Mouse (Mus musculus) neural tube, embryonic 15.5 days (tissue): ENCODE results near the gene Gm49354. TPM values are rescaled to one million over a fixed set of nuclear protein-coding genes. Genes with fewer than 3 reads are reported as not detected.
"Not testable (repeated sequence)": the region's sequence is repeated elsewhere in the genome, so short reads cannot be mapped to it uniquely, and the experiment has no call there.

Experiments used
- ATAC-seq: fragments of 200-750 bp; cut with Nextera tagmentation; 2 replicates; pipeline ENCODE4 v1.8.0; 2017; ENCODE audit warnings: mild to moderate bottlenecking, moderate TSS enrichment, moderate library complexity; ENCODE audit not compliant: low FRiP score
- H3K27ac ChIP-seq: fragments of 300-500 bp; sonication (generic); replicated peaks from 2 replicates; pipeline ENCODE4 v1.5.1; 2015; ENCODE audit warnings: mild to moderate bottlenecking, inconsistent platforms
- H3K27me3 ChIP-seq: fragments of 300-500 bp; sonication (generic); replicated peaks from 2 replicates; pipeline ENCODE4 v1.6.1; 2015; ENCODE audit warnings: inconsistent platforms
- H3K36me3 ChIP-seq: fragments of 300-500 bp; sonication (generic); 2 replicates; pipeline ENCODE4 v1.6.1; 2015; ENCODE audit warnings: inconsistent platforms
- H3K4me1 ChIP-seq: fragments of 300-500 bp; sonication (generic); 2 replicates; pipeline ENCODE4 v1.6.1; 2015; ENCODE audit warnings: inconsistent platforms
- H3K4me2 ChIP-seq: fragments of 300-500 bp; sonication (generic); 2 replicates; pipeline ENCODE4 v1.6.1; 2015; ENCODE audit warnings: inconsistent platforms, mild to moderate bottlenecking, moderate library complexity
- H3K4me3 ChIP-seq: fragments of 300-500 bp; sonication (generic); replicated peaks from 2 replicates; pipeline ENCODE4 v1.5.1; 2015; ENCODE audit warnings: mild to moderate bottlenecking, inconsistent platforms
- H3K9ac ChIP-seq: fragments of 300-500 bp; sonication (generic); replicated peaks from 2 replicates; pipeline ENCODE4 v1.6.1; 2015; ENCODE audit warnings: mild to moderate bottlenecking, inconsistent platforms
- H3K9me3 ChIP-seq: fragments of 300-500 bp; sonication (generic); replicated peaks from 2 replicates; pipeline ENCODE4 v1.6.1; 2016; ENCODE audit warnings: inconsistent platforms
- WGBS: fragments of 180-500 bp; shearing (Covaris S2); methylation state at CpG from one replicate; pipeline ENCODE4 v1.1.7; 2015; ENCODE audit warnings: mixed read lengths; 5-methylcytosine and 5-hydroxymethylcytosine counted together
- polyA plus RNA-seq: library from polyadenylated mRNA; unstranded; fragments of >200 nt; fragmentation: Nextera tagmentation; extraction: Ambion mirVana; gene quantifications from 2 replicates; pipeline ENCODE4 v1.2.1, GENCODE M21; 2015

The Gm49354 gene
- polyA plus RNA-seq, 1 experiment from 2014 or later: not detected

DNA sequence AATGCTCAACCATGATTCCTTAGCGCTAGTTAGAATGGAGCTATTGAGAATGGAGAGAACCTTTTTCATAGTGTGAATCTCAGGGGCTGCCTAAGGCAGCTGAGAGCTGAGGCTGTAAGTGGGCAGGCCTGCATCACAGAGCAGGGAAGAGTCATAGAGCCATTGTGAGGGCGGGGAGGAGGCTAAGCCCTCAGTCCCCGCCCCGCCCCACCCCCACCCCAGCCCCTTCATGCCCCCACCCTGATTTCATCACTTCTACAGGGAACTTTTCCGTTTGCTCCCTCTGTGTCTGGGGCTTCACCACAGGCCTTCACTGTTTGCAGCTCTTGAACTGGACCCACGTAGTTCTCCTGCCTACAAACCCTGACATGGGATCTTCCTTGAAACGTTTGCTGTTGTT, 50.4 kb downstream of the Gm49354 start, which contains the start of gene Spata31d1d:
Spata31d1d (minus strand) TSS at position 101 of the 400 bp plus-strand sequence.
- no peak within 1 kb of the TSS for H3K9ac ChIP-seq
- H3K9me3 ChIP-seq: no peaks in the 10 kb centered on the region
- WGBS: 55% methylated on average over 7 of the region's 7 CpGs
- no peak within 1 kb of the TSS for H3K4me2 ChIP-seq
- H3K4me1 ChIP-seq: peaks cover 10% of the 10 kb centered on the region; the same call in 1 of the 2 replicates
- no peak within 1 kb of the TSS for H3K4me3 ChIP-seq
- H3K36me3 ChIP-seq: no peaks in the 10 kb centered on the region
- H3K27ac ChIP-seq: no peak within 1 kb of the TSS
- ATAC-seq: no peak
- 0 out of 2 replicates have a peak, but pooled peaks cover 5% of the 10 kb centered on the region for H3K27me3 ChIP-seq

DNA sequence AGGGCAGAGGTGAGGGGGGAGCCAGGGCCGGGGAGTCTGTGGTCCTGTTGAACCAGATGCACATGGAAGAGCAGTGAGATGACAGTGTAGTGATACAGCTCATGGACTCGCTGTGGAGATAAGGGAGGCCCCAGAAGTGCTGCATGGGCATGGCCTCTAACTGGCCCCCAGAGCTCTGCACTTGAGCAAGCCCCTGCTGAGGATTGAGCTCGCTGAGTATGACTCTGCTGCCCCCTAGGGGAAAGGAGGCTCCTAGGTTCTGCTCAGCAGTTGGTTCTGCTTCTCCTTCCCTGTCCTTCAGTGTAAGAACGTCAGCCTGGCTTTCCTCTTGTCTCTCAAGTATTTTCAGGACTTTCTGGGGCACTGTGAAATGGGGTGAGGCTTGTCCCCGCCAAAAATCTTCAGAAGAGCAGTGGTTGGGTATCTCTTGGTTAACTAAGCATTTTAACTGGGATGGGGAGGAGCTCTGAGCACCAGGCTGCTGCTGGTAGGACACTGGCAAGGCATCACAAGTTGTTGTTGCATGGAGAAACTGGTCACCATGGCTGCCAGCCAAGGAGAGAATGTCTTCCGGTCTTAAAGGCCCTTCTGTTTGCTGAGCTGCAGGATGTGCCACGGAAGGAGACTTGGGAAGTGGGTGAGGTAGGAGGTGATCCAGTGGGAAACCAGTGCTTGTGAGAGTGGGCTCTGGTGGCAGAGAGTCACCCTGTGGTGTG, 53.5 kb downstream of the Gm49354 start:
- ATAC-seq: peak; percentile 85
- H3K27ac ChIP-seq: no peak overlapping the region
- no peak overlapping the region for H3K4me2 ChIP-seq
- WGBS: 27% methylated on average over 7 of the region's 7 CpGs
- H3K9me3 ChIP-seq: no peaks in the 10 kb centered on the region
- H3K4me3 ChIP-seq: no peak overlapping the region
- 0 out of 2 replicates have a peak, but pooled peaks cover 5% of the 10 kb centered on the region for H3K27me3 ChIP-seq
- no peak overlapping the region for H3K9ac ChIP-seq
- no peaks in the 10 kb centered on the region for H3K36me3 ChIP-seq
- peaks cover 19% of the 10 kb centered on the region for H3K4me1 ChIP-seq

GRCm38 (mm10) chr13:59726139-59726867, 55.7 kb downstream of the Gm49354 start:
- H3K9me3 ChIP-seq: no peaks in the 10 kb centered on the region
- no peak overlapping the region; the same call in 1 of the 2 replicates for H3K4me3 ChIP-seq
- peak overlapping the region; percentile 45 for H3K4me2 ChIP-seq
- peaks cover 19% of the 10 kb centered on the region for H3K4me1 ChIP-seq
- WGBS: 27% methylated on average over 29 of the region's 29 CpGs
- H3K36me3 ChIP-seq: no peaks in the 10 kb centered on the region
- no peak overlapping the region for H3K27ac ChIP-seq
- no peak for ATAC-seq
- H3K9ac ChIP-seq: no peak overlapping the region
- 0 out of 2 replicates have a peak, but pooled peaks cover 5% of the 10 kb centered on the region for H3K27me3 ChIP-seq

DNA sequence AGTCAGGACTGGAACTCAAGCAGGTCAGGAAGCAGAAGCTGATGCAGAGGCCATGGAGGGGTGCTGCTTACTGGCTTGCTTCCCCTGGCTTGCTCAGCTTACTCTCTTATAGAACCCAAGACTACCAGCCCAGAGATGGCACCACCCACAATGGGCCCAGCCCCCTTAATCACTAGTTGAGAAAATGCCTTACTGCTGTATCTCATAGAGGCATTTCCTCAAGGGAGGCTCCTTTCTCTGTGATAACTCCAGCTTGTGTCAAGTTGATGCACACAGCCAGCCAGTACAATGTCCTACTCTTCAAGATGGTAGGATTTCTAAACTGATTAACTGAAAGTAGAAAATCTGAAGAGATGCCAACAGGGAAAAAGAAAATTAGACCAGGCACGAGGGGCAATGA, 60.0 kb downstream of the Gm49354 start:
- H3K4me1 ChIP-seq: peaks cover 16% of the 10 kb centered on the region
- not testable (repeated sequence) for H3K27me3 ChIP-seq, H3K9me3 ChIP-seq, ATAC-seq, H3K27ac ChIP-seq, H3K4me3 ChIP-seq, H3K36me3 ChIP-seq, H3K4me2 ChIP-seq, H3K9ac ChIP-seq
- 77% methylated on average over 1 of the region's 1 CpGs for WGBS

DNA sequence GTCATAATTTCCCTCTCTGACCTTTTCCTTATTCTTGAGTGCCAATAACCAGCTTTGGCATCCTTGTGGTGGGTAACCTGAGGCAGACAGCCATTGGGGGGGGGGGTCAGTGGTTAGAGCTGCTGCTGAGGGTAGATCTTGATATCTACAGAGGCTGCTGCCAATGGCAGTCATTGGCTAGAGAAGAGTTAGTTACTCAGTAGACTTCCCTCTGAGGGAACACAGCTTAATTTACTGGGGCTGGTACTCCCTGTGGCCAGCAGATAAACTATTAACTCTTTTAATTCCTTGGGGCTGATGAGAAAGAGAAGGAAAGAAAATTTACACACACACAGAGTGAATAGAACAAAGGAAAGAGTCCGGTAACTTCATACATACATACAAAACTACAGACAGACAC, 62.6 kb downstream of the Gm49354 start:
- Histone ChIP-seq H3K9me3 (no peaks in the 10 kb centered on the region), H3K4me2 (no peak overlapping the region), H3K27ac (no peak overlapping the region), H3K4me3 (no peak overlapping the region), H3K9ac (no peak overlapping the region), H3K36me3 (no peaks in the 10 kb centered on the region), H3K27me3 (no peaks in the 10 kb centered on the region), H3K4me1 (peaks cover 5% of the 10 kb centered on the region)
- ATAC-seq: no peak
- 83% methylated on average over 1 of the region's 1 CpGs for WGBS

GRCm38 (mm10) chr13:59718857-59719440, 63.1 kb downstream of the Gm49354 start:
- not testable (repeated sequence) for H3K9ac ChIP-seq, H3K9me3 ChIP-seq, H3K4me3 ChIP-seq, H3K36me3 ChIP-seq, H3K4me2 ChIP-seq, H3K4me1 ChIP-seq, H3K27me3 ChIP-seq, ATAC-seq, H3K27ac ChIP-seq
- WGBS: 36% methylated on average over 6 of the region's 6 CpGs

DNA sequence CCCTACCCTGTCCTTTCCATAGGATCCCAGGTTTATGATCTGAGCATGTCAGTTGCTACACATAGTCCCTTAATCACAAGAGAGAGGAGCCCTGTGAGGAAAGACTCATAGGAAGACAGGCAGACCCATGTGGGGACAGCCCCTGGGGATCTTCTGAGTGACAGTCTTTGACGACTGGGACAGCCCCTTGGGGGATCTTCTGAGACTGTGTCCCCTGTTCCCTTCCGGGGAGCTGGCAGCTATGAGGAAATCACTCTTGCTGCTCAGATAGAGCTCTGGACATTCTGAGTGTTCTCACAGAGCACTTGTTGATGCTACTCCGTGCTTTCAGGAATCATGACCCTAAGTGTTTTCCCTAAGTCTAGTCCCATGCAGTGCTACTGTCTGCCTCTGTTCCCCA, 68.3 kb downstream of the Gm49354 start:
- Histone ChIP-seq H3K27me3 (no peaks in the 10 kb centered on the region), H3K4me3 (no peak overlapping the region), H3K9me3 (no peaks in the 10 kb centered on the region), H3K36me3 (no peaks in the 10 kb centered on the region), H3K27ac (no peak overlapping the region), H3K4me1 (no peaks in the 10 kb centered on the region), H3K9ac (no peak overlapping the region), H3K4me2 (no peak overlapping the region)
- WGBS: 39% methylated on average over 3 of the region's 3 CpGs
- no peak for ATAC-seq

- not testable (repeated sequence) for ATAC-seq, H3K27ac ChIP-seq, H3K9ac ChIP-seq, H3K4me1 ChIP-seq, H3K4me3 ChIP-seq, H3K36me3 ChIP-seq, H3K27me3 ChIP-seq, H3K9me3 ChIP-seq, H3K4me2 ChIP-seq
- WGBS: 76% methylated on average over 3 of the region's 3 CpGs
Observed at GRCm38 (mm10) chr13:59711984-59712383, 70.1 kb downstream of the Gm49354 start, which contains the start of gene Spata31d1b. TSS of gene Spata31d1b (plus strand) at chr13:59712284.

DNA sequence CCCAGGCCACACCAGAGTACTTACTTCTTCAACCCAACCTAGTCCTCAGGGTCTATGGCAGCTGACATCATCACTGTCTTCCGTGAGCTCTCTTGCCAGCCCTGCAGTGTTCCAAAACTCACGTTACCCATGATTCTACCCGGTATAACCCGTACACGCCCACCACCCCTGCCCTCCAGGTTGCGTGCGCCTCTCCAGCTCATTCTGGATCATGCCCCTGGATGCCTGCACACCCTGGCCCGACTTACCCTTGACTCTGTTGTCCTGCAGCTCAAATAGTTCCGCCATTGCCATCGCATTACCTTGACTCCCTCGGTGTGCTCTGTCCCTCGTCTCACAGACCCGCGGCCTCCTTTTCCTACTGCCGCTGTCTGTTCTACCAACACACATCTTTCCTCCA, 71.8 kb downstream of the Gm49354 start, which contains the start of gene Spata31d1a:
Spata31d1a (minus strand) TSS at position 101 of the 400 bp plus-strand sequence.
- WGBS: 92% methylated on average over 15 of the region's 15 CpGs
- Histone ChIP-seq H3K4me2 (no peak within 1 kb of the TSS), H3K27me3 (no peaks in the 10 kb centered on the region), H3K4me3 (no peak within 1 kb of the TSS), H3K36me3 (no peaks in the 10 kb centered on the region), H3K9me3 (no peaks in the 10 kb centered on the region), H3K9ac (no peak within 1 kb of the TSS), H3K4me1 (no peaks in the 10 kb centered on the region), H3K27ac (no peak within 1 kb of the TSS)
- ATAC-seq: no peak
